Mouse (Mus musculus) midbrain, embryonic 16.5 days (tissue): ENCODE results near the gene Sphk1. TPM values are rescaled to one million over a fixed set of nuclear protein-coding genes. Genes with fewer than 3 reads are reported as not detected.
A peak's percentile ranks its signal among the peaks of the same experiment; 100 is the strongest.

Source experiments
- ATAC-seq: fragments of 200-750 bp; cut with Nextera tagmentation; 2 replicates; pipeline ENCODE4 v1.8.0; 2017; ENCODE audit warnings: moderate TSS enrichment
- H3K27ac ChIP-seq: fragments of 300-500 bp; sonication (generic); 2 replicates; pipeline ENCODE4 v1.5.1; 2014; ENCODE audit warnings: mild to moderate bottlenecking, low read length, mixed read lengths
- H3K27me3 ChIP-seq: fragments of 300-500 bp; sonication (generic); 2 replicates; pipeline ENCODE4 v1.6.1; 2014; ENCODE audit warnings: low read depth, low read length, mixed read lengths; ENCODE audit not compliant: control insufficient read depth, insufficient read depth
- H3K36me3 ChIP-seq: fragments of 300-500 bp; sonication (generic); 2 replicates; pipeline ENCODE4 v1.6.1; 2014; ENCODE audit warnings: mild to moderate bottlenecking, low read length, moderate library complexity, mixed read lengths; ENCODE audit not compliant: control insufficient read depth, insufficient read depth
- H3K4me1 ChIP-seq: fragments of 300-500 bp; sonication (generic); 2 replicates; pipeline ENCODE4 v1.6.1; 2014; ENCODE audit warnings: mild to moderate bottlenecking, low read length, mixed read lengths; ENCODE audit not compliant: control insufficient read depth, insufficient read depth
- H3K4me2 ChIP-seq: fragments of 300-500 bp; sonication (generic); 2 replicates; pipeline ENCODE4 v1.6.1; 2014; ENCODE audit warnings: mild to moderate bottlenecking, low read length, mixed read lengths
- H3K4me3 ChIP-seq: fragments of 300-500 bp; sonication (generic); 2 replicates; pipeline ENCODE4 v1.5.1; 2014; ENCODE audit warnings: low read depth, mild to moderate bottlenecking, low read length, moderate library complexity, mixed read lengths
- H3K9ac ChIP-seq: fragments of 300-500 bp; sonication (generic); 2 replicates; pipeline ENCODE4 v1.6.1; 2014; ENCODE audit warnings: low read depth, low read length, mixed read lengths
- H3K9me3 ChIP-seq: fragments of 300-500 bp; sonication (generic); replicated peaks from 2 replicates; pipeline ENCODE4 v1.6.1; 2014; ENCODE audit warnings: mild to moderate bottlenecking, low read length, mixed read lengths; ENCODE audit not compliant: control insufficient read depth, poor library complexity, severe bottlenecking
- WGBS: fragments of 180-500 bp; shearing (Covaris S2); extraction: QIAGEN DNeasy Blood & Tissue Kit; methylation state at CpG from one replicate; pipeline ENCODE4 v1.1.7; 2014; 5-methylcytosine and 5-hydroxymethylcytosine counted together
- polyA plus RNA-seq: library from polyadenylated mRNA; unstranded; fragments of >200 nt; fragmentation: Nextera tagmentation; extraction: Ambion mirVana; gene quantifications from 2 replicates; pipeline ENCODE4 v1.2.1, GENCODE M21; 2015

Gene Sphk1
- polyA plus RNA-seq, 1 experiment from 2014 or later = 5.5 TPM

DNA sequence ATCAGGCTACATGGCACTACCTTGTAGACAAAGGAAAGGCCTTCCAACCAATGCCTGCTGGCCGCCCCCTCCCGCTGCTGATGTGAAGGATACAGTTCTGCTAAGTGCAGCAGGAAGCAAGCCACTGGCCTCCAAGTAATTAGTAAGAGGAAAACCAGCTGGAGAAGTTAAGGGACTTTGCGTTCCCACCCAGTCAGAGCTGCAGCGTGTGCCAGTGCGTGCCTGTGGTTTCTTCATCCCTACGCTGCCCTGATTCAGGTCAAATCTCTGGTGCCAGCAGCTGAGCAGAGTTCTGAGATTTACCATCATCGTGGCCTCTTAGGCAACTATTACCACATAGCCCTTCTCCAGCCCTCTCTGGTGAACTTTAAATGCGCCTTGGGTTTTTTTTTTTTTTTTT lies 12.2 kb upstream of the Sphk1 start:
- Histone ChIP-seq H3K4me3 (no peak overlapping the region), H3K27me3 (no peaks in the 10 kb centered on the region), H3K4me1 (peaks cover 8% of the 10 kb centered on the region; the same call in 1 of the 2 replicates), H3K9ac (no peak overlapping the region), H3K9me3 (no peaks in the 10 kb centered on the region), H3K27ac (no peak overlapping the region), H3K36me3 (no peaks in the 10 kb centered on the region), H3K4me2 (no peak overlapping the region)
- WGBS = 81% methylated on average over 8 of the region's 8 CpGs
- no peak for ATAC-seq

GRCm38 (mm10) chr11:116521143-116521542 lies 9.6 kb upstream of the Sphk1 start:
- Histone ChIP-seq H3K4me1 (peaks cover 8% of the 10 kb centered on the region; the same call in 1 of the 2 replicates), H3K4me3 (no peak overlapping the region), H3K4me2 (no peak overlapping the region), H3K36me3 (no peaks in the 10 kb centered on the region), H3K9ac (no peak overlapping the region), H3K9me3 (no peaks in the 10 kb centered on the region), H3K27ac (no peak overlapping the region), H3K27me3 (no peaks in the 10 kb centered on the region)
- ATAC-seq = no peak
- 53% methylated on average over 3 of the region's 3 CpGs for WGBS

DNA sequence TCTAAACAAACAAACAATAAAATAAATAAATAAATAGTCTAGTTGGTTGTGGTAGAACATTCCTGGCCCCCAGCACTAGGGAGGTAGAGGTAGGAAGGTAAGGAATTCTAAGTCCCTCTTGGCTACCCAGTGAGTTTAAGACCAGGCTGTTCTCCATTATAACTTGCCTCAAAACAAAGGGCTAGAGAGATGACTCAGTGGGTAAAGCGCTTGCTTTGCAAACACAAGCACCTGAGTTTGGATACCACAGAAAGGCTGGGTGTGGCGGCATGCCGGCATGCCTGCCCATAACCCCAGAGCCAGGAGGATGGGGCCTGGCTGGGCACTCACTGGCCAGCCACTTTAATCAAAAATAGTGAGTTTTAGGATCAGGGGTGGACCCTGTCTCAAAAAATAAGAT lies 8.7 kb upstream of the Sphk1 start:
- Histone ChIP-seq H3K4me1 (peaks cover 8% of the 10 kb centered on the region; the same call in 1 of the 2 replicates), H3K36me3 (no peaks in the 10 kb centered on the region), H3K4me2 (no peak overlapping the region), H3K4me3 (no peak overlapping the region), H3K27ac (no peak overlapping the region), H3K9ac (no peak overlapping the region), H3K9me3 (no peaks in the 10 kb centered on the region), H3K27me3 (no peaks in the 10 kb centered on the region)
- no peak for ATAC-seq
- WGBS = 85% methylated on average over 3 of the region's 3 CpGs

DNA sequence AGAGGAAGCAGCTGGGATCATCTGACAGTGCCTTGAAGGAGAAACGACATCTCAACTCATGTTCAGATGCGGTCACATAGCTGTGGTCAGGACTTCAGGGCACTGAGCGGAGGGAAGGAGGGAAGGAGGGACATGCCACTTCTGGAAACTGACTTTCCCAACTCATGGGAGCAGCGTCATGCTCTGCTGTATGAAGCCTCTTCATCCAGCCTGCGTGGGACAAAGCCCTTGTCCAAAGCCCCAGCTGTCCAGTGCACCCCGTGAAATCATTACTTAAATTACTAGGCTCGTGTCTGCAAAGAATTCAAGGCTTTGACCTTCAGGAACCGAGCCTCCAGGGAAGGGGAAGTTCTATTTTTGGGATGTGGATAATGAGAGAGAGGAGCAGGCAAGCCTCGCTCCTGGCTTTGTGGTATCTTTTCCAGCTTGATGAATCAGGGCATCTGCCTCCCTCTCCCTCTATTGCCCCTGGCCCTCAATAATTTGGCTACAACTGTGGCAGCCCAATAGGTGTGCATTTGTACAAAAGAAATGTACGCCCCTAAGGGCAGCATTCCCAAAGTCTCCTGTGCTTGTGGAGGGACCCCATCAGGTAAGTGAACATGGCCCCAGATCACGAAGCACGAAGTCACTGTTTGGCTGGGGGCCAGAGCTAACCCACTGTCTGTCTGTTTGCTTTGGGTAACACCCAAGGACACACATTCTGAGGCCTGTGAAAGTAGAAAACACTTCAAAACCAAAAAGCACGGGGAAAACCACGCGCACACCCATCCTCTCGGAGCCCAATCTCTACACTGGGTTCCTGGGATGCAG lies 7.6 kb upstream of the Sphk1 start:
- Histone ChIP-seq H3K27me3 (no peaks in the 10 kb centered on the region), H3K4me3 (no peak overlapping the region), H3K9ac (no peak overlapping the region), H3K9me3 (no peaks in the 10 kb centered on the region), H3K27ac (no peak overlapping the region), H3K4me2 (no peak overlapping the region), H3K36me3 (no peaks in the 10 kb centered on the region), H3K4me1 (peaks cover 8% of the 10 kb centered on the region; the same call in 1 of the 2 replicates)
- no peak for ATAC-seq
- WGBS = 57% methylated on average over 16 of the region's 16 CpGs

DNA sequence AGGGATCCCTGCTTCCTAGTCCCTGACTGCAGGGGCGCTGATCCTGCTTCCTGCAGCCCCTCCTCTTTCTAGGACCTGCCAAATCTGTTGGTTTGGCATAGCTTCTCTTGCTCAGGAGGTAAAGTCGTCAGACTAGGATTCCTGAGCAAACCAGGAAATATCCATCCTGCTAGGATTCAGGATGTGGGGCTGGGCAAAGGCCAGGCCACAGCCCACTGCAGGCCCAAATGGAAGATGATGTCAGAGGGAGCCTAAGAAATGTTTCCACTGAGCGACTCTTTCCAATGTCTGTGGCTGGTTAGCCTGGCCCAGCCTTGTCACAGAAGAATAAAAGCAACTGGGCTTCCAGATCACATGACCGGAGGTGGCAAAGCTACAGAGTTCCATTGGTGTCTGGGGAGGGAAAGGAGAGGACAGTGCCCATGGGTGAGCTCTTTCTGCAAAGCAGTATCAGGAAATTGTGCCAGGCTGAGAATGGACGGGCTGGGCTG lies 7.0 kb upstream of the Sphk1 start:
- Histone ChIP-seq H3K9me3 (no peaks in the 10 kb centered on the region), H3K27me3 (no peaks in the 10 kb centered on the region), H3K27ac (no peak overlapping the region), H3K9ac (no peak overlapping the region), H3K4me2 (no peak overlapping the region), H3K36me3 (no peaks in the 10 kb centered on the region), H3K4me3 (no peak overlapping the region), H3K4me1 (peaks cover 8% of the 10 kb centered on the region; the same call in 1 of the 2 replicates)
- 47% methylated on average over 5 of the region's 5 CpGs for WGBS
- no peak for ATAC-seq

- no peaks in the 10 kb centered on the region for H3K36me3 ChIP-seq
- no peaks in the 10 kb centered on the region for H3K9me3 ChIP-seq
- peaks cover 27% of the 10 kb centered on the region for H3K4me1 ChIP-seq
- H3K27me3 ChIP-seq = peaks cover 11% of the 10 kb centered on the region
- 78% methylated on average over 8 of the region's 8 CpGs for WGBS
- no peak for ATAC-seq
- H3K27ac ChIP-seq = no peak overlapping the region
- H3K4me3 ChIP-seq = no peak overlapping the region
- H3K9ac ChIP-seq = no peak overlapping the region
- no peak overlapping the region for H3K4me2 ChIP-seq
These were observed 1.9 kb upstream of the Sphk1 start for GRCm38 (mm10) chr11:116528636-116529320.

GRCm38 (mm10) chr11:116531371-116532191 lies 856 bp downstream of the Sphk1 start:
- WGBS = 2% methylated on average over 48 of the region's 48 CpGs
- Histone ChIP-seq H3K4me3 (peak overlapping the region; percentile 25), H3K9me3 (no peaks in the 10 kb centered on the region), H3K4me2 (peak overlapping the region; percentile 71), H3K36me3 (no peaks in the 10 kb centered on the region), H3K9ac (peak overlapping the region; percentile 42), H3K27ac (no peak overlapping the region), H3K27me3 (peaks cover 25% of the 10 kb centered on the region), H3K4me1 (peaks cover 30% of the 10 kb centered on the region)
- ATAC-seq = no peak

GRCm38 (mm10) chr11:116532262-116532809 lies 1.6 kb downstream of the Sphk1 start:
- no peak overlapping the region for H3K27ac ChIP-seq
- ATAC-seq = no peak
- no peaks in the 10 kb centered on the region for H3K9me3 ChIP-seq
- peak overlapping the region; percentile 71 for H3K4me2 ChIP-seq
- no peaks in the 10 kb centered on the region for H3K36me3 ChIP-seq
- peak overlapping the region; percentile 51; the same call in 1 of the 2 replicates for H3K9ac ChIP-seq
- peaks cover 30% of the 10 kb centered on the region for H3K4me1 ChIP-seq
- H3K27me3 ChIP-seq = peaks cover 25% of the 10 kb centered on the region
- H3K4me3 ChIP-seq = peak overlapping the region; percentile 43
- WGBS = under 1% methylated on average over 30 of the region's 30 CpGs
